Mouse (Mus musculus): Measurements from ENCODE around the gene Frmpd2.

The Frmpd2 gene

GRCm38 (mm10) chr14:33607431-33607830 lies 135.9 kb downstream of the Frmpd2 start:
- no peak for DNase-seq (ENCODE audit: low read depth, low spot score)

Data from ZHBTc4 (cell line).